Comparison of ENCODE assay signal across 28 mouse cellular contexts in genomic region chr17:26703671-26704070, GRCm38 (mm10). TPM values are rescaled to one million over a fixed set of nuclear protein-coding genes. Genes with fewer than 3 reads are reported as not detected.
A peak's percentile ranks its signal among the peaks of the same experiment; 100 is the strongest.
DNase-seq lines count a peak whose midpoint lies in the region; TF ChIP-seq lines count a peak whose summit lies in the region.
"Had no signal": no experiment of that assay in that cellular context is flagged by ENCODE, and none has a peak within 500 bp of the region (broad histone marks: within the 10 kb centered on the region; RNA-seq: fewer than 3 reads in every experiment).

No protein-coding gene starts in this region.

- TF ChIP-seq POLR2A in cerebellum, adult 2 months (IDR thresholded peaks at IDR 0.05; ENCODE audit: borderline replicate concordance, insufficient read depth, low read length), result no peak

- TF ChIP-seq CTCF in layer of hippocampus, adult 2 months (conservative IDR thresholded peaks at IDR 0.05), result no peak
- TF ChIP-seq CTCF in cerebellum, adult 2 months (IDR thresholded peaks at IDR 0.05; ENCODE audit: borderline replicate concordance, insufficient read depth, low read depth, low read length), result no peak

- H3K4me3 ChIP-seq in layer of hippocampus, adult 2 months, result no peak overlapping the region
- H3K4me3 ChIP-seq in cerebellum, adult 2 months (replicated peaks; ENCODE audit: insufficient read depth, low read depth, low read length), result no peak overlapping the region
- H3K4me3 ChIP-seq: embryonic facial prominence, embryonic 13.5 days; forebrain, embryonic 10.5 days; forebrain, embryonic 15.5 days; heart, adult 2 months; heart, embryonic 13.5 days; hindbrain, embryonic 10.5 days; hindbrain, embryonic 15.5 days; lung, embryonic 15.5 days; myocyte; neural tube, embryonic 12.5 days had no signal

- 38% methylated on average over 4 of the region's 4 CpGs for WGBS in cerebellum, adult 2 months

- peaks cover 46% of the 10 kb centered on the region for H3K4me1 ChIP-seq in cerebellum, adult 2 months (ENCODE audit: control insufficient read depth, insufficient read depth, low read length)
- H3K4me1 ChIP-seq: embryonic facial prominence, embryonic 13.5 days; forebrain, embryonic 10.5 days; lung, embryonic 15.5 days; neural tube, embryonic 12.5 days had no signal

- no peak for DNase-seq in layer of hippocampus, adult 2 months (ENCODE audit: low spot score in 2 of 2)
- no peak for DNase-seq in layer of hippocampus, adult 8-10 months (ENCODE audit: low spot score in 2 of 2)
- DNase-seq in cerebellum, adult 2 months, result peak; percentile 69 to 77
- DNase-seq in cerebellum, postnatal 14 days, result peak; percentile 55 to 56
- DNase-seq in frontal cortex, postnatal 10 days (ENCODE audit: low spot score in 2 of 2), result no peak
- no peak for DNase-seq in urinary bladder, adult 18-20 months (ENCODE audit: low spot score in 2 of 2)
- no peak for DNase-seq in kidney, adult 8-10 months
- DNase-seq: adrenal gland, adult 2 months; adrenal gland, postnatal 36 days; heart, adult 2 months; heart, postnatal 10 days; kidney, adult 18-20 months; kidney, postnatal 4 days; layer of hippocampus, adult 9-11 months; liver; right cerebral cortex, adult 18-20 months; spleen, adult 18-20 months; thymus, postnatal 14 days had no signal

- no peaks in the 10 kb centered on the region for H3K27me3 ChIP-seq in cerebellum, adult 2 months (ENCODE audit: control insufficient read depth, insufficient read depth, low read length)
- H3K27me3 ChIP-seq: embryonic facial prominence, embryonic 13.5 days; forebrain, embryonic 15.5 days; heart, embryonic 13.5 days; hindbrain, embryonic 15.5 days; lung, embryonic 15.5 days; neural tube, embryonic 12.5 days had no signal

- H3K27ac ChIP-seq in layer of hippocampus, adult 2 months, result 0 out of 2 replicates have a peak overlapping the region, but pooled peaks have one; percentile 33
- H3K27ac ChIP-seq in cerebellum, adult 2 months (ENCODE audit: insufficient read depth, low read length), result no peak overlapping the region
- H3K27ac ChIP-seq: embryonic facial prominence, embryonic 13.5 days; forebrain, embryonic 10.5 days; forebrain, embryonic 15.5 days; heart, adult 2 months; heart, embryonic 13.5 days; hindbrain, embryonic 10.5 days; hindbrain, embryonic 15.5 days; kidney, postnatal 0 days; lung, embryonic 15.5 days; neural tube, embryonic 12.5 days had no signal

RNA-seq across cellular contexts. Expression of gene Crebrf, which starts 11.8 kb away (rescaled TPM):
- 100 to 1,000 TPM; 127 to 134 TPM for total RNA-seq in layer of hippocampus, adult 2 months (2021)
- total RNA-seq in layer of hippocampus, adult 8-10 months (2022), result 100 to 1,000 TPM; 123 to 175 (median 152) TPM
- 20.2 and 21.1 TPM in 2 replicates for polyA plus RNA-seq in cerebellum, adult 2 months (2012; rRNA removed)

RNA-seq across cellular contexts. Expression of gene Atp6v0e, which starts 40.6 kb away (rescaled TPM):
- 10 to 100 TPM; 47.0 to 56.7 TPM for total RNA-seq in layer of hippocampus, adult 2 months (2021)
- total RNA-seq in layer of hippocampus, adult 8-10 months (2022), result 10 to 100 TPM; 44.0 to 60.6 (median 49.1) TPM
- 99.8 and 105 TPM in 2 replicates for polyA plus RNA-seq in cerebellum, adult 2 months (2012; rRNA removed)

Comparison
In these comparisons a context has a peak if more than half of its experiments do, and no peak if none do; other contexts are left out.
1. DNase-seq: peak in cerebellum, adult 2 months (2 of 2) and cerebellum, postnatal 14 days (2 of 2); none in layer of hippocampus, adult 2 months (0 of 2), layer of hippocampus, adult 8-10 months (0 of 2), frontal cortex, postnatal 10 days (0 of 2), urinary bladder, adult 18-20 months (0 of 2) and kidney, adult 8-10 months (0 of 2).